In the genomic region with DNA sequence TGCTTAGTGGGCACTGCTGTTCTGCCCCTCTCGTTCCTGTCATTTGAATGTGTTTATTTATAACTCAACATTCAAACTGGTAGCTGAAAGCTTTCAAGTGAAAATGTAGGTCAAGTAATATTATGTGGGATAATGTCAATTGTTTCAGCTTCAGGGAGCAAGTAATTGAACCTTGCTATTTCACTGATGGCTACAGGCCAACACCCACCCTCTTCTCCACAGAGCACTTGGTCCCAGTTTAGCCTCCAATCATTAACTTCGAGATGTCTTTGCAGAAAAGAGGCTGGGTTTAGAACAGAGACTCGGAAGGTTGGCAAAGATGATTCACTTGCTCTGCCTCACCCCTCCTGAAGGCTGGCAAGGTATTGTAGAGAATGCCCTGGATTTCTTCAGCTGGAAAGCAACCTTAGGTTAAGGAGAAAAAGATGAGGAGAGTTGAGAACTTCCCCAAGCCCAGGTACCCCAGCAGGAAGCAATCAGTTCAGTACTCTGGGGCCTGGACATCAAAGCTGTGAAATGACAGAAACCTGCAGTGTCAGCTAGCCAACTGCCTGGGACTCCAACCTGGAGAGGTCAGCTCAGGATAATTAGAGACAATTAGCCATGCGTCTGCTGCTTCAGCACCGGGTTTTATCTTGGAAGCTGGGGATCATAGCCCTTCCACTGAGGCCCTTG, we compare ENCODE assay signal across 18 mouse cellular contexts.
A peak's percentile ranks its signal among the peaks of the same experiment; 100 is the strongest.
DNase-seq lines count a peak whose midpoint lies in the region; ATAC-seq and TF ChIP-seq lines count a peak whose summit lies in the region.
"Had no signal": no experiment of that assay in that cellular context is flagged by ENCODE, and none has a peak within 500 bp of the region (broad histone marks: within the 10 kb centered on the region; RNA-seq: fewer than 3 reads in every experiment).

No protein-coding gene starts in this region.

- H3K9me3 ChIP-seq in stomach, postnatal 0 days (ENCODE audit: control insufficient read depth, low read length), result no peaks in the 10 kb centered on the region
- H3K9me3 ChIP-seq in forebrain, embryonic 12.5 days, result no peaks in the 10 kb centered on the region
- H3K9me3 ChIP-seq: hindbrain, embryonic 15.5 days; limb, embryonic 10.5 days; liver, embryonic 13.5 days; neural tube, embryonic 12.5 days had no signal

- peaks cover 5% of the 10 kb centered on the region; the same call in 1 of the 2 replicates for H3K4me1 ChIP-seq in heart, adult 2 months (ENCODE audit: control insufficient read depth, insufficient read depth, low read length)
- no peaks in the 10 kb centered on the region for H3K4me1 ChIP-seq in stomach, postnatal 0 days (replicated peaks; ENCODE audit: control insufficient read depth, insufficient read depth)
- H3K4me1 ChIP-seq in forebrain, embryonic 12.5 days, result peaks cover 23% of the 10 kb centered on the region
- H3K4me1 ChIP-seq: liver, embryonic 13.5 days; megakaryocyte, embryonic 14.5 days had no signal

- DNase-seq in heart, adult 2 months, result no peak
- DNase-seq in heart, postnatal 10 days, result no peak
- DNase-seq in left cerebral cortex, postnatal 4 days, result peak; percentile 27
- DNase-seq in left cerebral cortex, postnatal 10 days (ENCODE audit: extremely low spot score in 1 of 2, low spot score in 2 of 2), result no peak
- peak; percentile 77 to 78 for DNase-seq in cerebellum, postnatal 25 days
- DNase-seq in stomach, postnatal 0 days (ENCODE audit: low spot score), result no peak
- no peak for DNase-seq in urinary bladder, postnatal 25 days (ENCODE audit: low spot score)
- DNase-seq: forebrain, postnatal 0 days; liver, embryonic 13.5 days; lung, postnatal 10 days; right cerebral cortex, postnatal 4 days had no signal

- peak overlapping the region; percentile 36 for H3K27ac ChIP-seq in heart, adult 2 months
- H3K27ac ChIP-seq in stomach, postnatal 0 days (replicated peaks), result no peak overlapping the region
- H3K27ac ChIP-seq in forebrain, embryonic 12.5 days, result no peak overlapping the region
- H3K27ac ChIP-seq: gastrocnemius, adult 2 months; hindbrain, embryonic 15.5 days; limb, embryonic 10.5 days; liver, embryonic 13.5 days; neural tube, embryonic 12.5 days had no signal

- no peak overlapping the region for H3K4me2 ChIP-seq in stomach, postnatal 0 days (replicated peaks; ENCODE audit: low read depth)
- H3K4me2 ChIP-seq in forebrain, embryonic 12.5 days, result no peak overlapping the region
- H3K4me2 ChIP-seq: hindbrain, embryonic 15.5 days; liver, embryonic 13.5 days; neural tube, embryonic 12.5 days had no signal

- no peak for TF ChIP-seq EP300 in heart, adult 2 months (IDR thresholded peaks at IDR 0.05; ENCODE audit: insufficient read depth, low read depth, low read length)
- no peak for TF ChIP-seq EP300 in stomach, postnatal 0 days (optimal IDR thresholded peaks at IDR 0.05)

- no peak for TF ChIP-seq POLR2A in heart, adult 2 months (IDR thresholded peaks at IDR 0.05; ENCODE audit: insufficient read depth, low read depth, low read length)

- no peaks in the 10 kb centered on the region for H3K79me2 ChIP-seq in heart, adult 2 months (replicated peaks; ENCODE audit: control insufficient read depth, insufficient read depth, low read length)

- 24% methylated on average over 5 of the region's 5 CpGs for WGBS in heart, adult 2 months
- WGBS in stomach, postnatal 0 days, result 32% methylated on average over 5 of the region's 5 CpGs
- WGBS in forebrain, embryonic 12.5 days, result 29% methylated on average over 5 of the region's 5 CpGs

- no peaks in the 10 kb centered on the region for H3K36me3 ChIP-seq in heart, adult 2 months (ENCODE audit: control insufficient read depth, insufficient read depth, low read length)
- no peaks in the 10 kb centered on the region for H3K36me3 ChIP-seq in stomach, postnatal 0 days (ENCODE audit: control insufficient read depth, insufficient read depth, low read length)
- no peaks in the 10 kb centered on the region for H3K36me3 ChIP-seq in forebrain, embryonic 12.5 days (replicated peaks)
- H3K36me3 ChIP-seq: hindbrain, embryonic 15.5 days; limb, embryonic 10.5 days; liver, embryonic 13.5 days; neural tube, embryonic 12.5 days had no signal

- no peaks in the 10 kb centered on the region for H3K27me3 ChIP-seq in heart, adult 2 months (ENCODE audit: control insufficient read depth, insufficient read depth, low read length)
- no peaks in the 10 kb centered on the region for H3K27me3 ChIP-seq in stomach, postnatal 0 days (ENCODE audit: control insufficient read depth, insufficient read depth, low read length)
- H3K27me3 ChIP-seq in forebrain, embryonic 12.5 days, result peaks cover 17% of the 10 kb centered on the region
- H3K27me3 ChIP-seq: hindbrain, embryonic 15.5 days; liver, embryonic 13.5 days; megakaryocyte, embryonic 14.5 days; neural tube, embryonic 12.5 days had no signal

- H3K4me3 ChIP-seq in heart, adult 2 months, result no peak overlapping the region
- no peak overlapping the region for H3K4me3 ChIP-seq in stomach, postnatal 0 days (ENCODE audit: low read depth, low read length)
- H3K4me3 ChIP-seq in forebrain, embryonic 12.5 days (replicated peaks), result no peak overlapping the region
- H3K4me3 ChIP-seq: gastrocnemius, adult 2 months; hindbrain, embryonic 15.5 days; limb, embryonic 10.5 days; liver, embryonic 13.5 days; megakaryocyte, embryonic 14.5 days; neural tube, embryonic 12.5 days had no signal

- ATAC-seq in stomach, postnatal 0 days (ENCODE audit: low FRiP score, low TSS enrichment), result no peak
- no peak for ATAC-seq in forebrain, embryonic 12.5 days (ENCODE audit: low FRiP score)
- ATAC-seq: forebrain, postnatal 0 days; Patski had no signal

- TF ChIP-seq CTCF in heart, adult 2 months (IDR thresholded peaks at IDR 0.05), result no peak
- no peak for TF ChIP-seq CTCF in stomach, postnatal 0 days (IDR thresholded peaks at IDR 0.05; ENCODE audit: low read depth)

- intact Hi-C loops in heart, adult 2 months (cut with DNase I), result loop anchor here (5.0 kb wide), 1 partner anchor 66 kb away; no protein-coding TSS in a partner anchor
- intact Hi-C loops in heart, postnatal 10 days (cut with DNase I), result no loop called here
- intact Hi-C loops in left cerebral cortex, postnatal 4 days (cut with DNase I), result no loop called here
- intact Hi-C loops in left cerebral cortex, postnatal 10 days (cut with DNase I), result no loop called here

- no peak overlapping the region for H3K9ac ChIP-seq in heart, adult 2 months (ENCODE audit: low read depth, low read length)
- H3K9ac ChIP-seq in stomach, postnatal 0 days (ENCODE audit: low read length), result no peak overlapping the region
- no peak overlapping the region for H3K9ac ChIP-seq in forebrain, embryonic 12.5 days
- H3K9ac ChIP-seq: forebrain, postnatal 0 days; hindbrain, embryonic 15.5 days; liver, embryonic 13.5 days; neural tube, embryonic 12.5 days had no signal

Comparison
In these comparisons a context has a peak if more than half of its experiments do, and no peak if none do; other contexts are left out.
1. DNase-seq: peak in left cerebral cortex, postnatal 4 days (single experiment) and cerebellum, postnatal 25 days (2 of 2); none in heart, adult 2 months (0 of 2), heart, postnatal 10 days (0 of 2), left cerebral cortex, postnatal 10 days (0 of 2), stomach, postnatal 0 days (single experiment) and urinary bladder, postnatal 25 days (single experiment).